Mouse (Mus musculus): ENCODE measurements around the gene Hmcn2. TPM values are rescaled to one million over a fixed set of nuclear protein-coding genes. Genes with fewer than 3 reads are reported as not detected.

The Hmcn2 gene
- polyA plus RNA-seq, 1 experiment: not detected

DNA sequence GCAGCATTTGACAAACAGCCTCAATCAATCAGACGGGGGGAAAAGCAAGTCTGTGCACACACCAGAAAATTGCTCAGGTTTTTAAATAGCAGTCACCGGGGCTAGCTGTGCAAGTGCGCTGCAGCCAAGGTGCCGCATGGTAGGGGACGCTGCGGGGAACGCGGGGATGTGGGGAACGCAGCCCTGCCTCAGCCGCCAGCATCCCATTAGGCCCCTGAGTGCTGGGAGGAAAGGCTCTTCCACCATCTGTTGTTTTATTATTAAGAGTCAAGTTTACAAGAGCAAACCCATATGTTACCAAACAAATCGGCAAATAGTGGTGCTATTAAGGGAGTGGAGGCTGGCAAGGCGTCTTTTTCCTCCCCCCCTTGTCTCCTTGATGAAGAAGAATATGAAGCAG, 175.0 kb downstream of the Hmcn2 start:
- no peak for TF ChIP-seq CTCF (IDR thresholded peaks at IDR 0.05; ENCODE audit: insufficient read depth, low read depth, low read length)
- 48% methylated on average over 12 of the region's 12 CpGs for WGBS
- Histone ChIP-seq H3K4me3 (ENCODE audit: insufficient read depth, low read depth, low read length) (no peak overlapping the region), H3K27ac (ENCODE audit: insufficient read depth, low read depth, low read length) (no peak overlapping the region), H3K4me1 (ENCODE audit: control insufficient read depth, insufficient read depth, low read length) (peaks cover 2% of the 10 kb centered on the region; the same call in 1 of the 2 replicates)

DNA sequence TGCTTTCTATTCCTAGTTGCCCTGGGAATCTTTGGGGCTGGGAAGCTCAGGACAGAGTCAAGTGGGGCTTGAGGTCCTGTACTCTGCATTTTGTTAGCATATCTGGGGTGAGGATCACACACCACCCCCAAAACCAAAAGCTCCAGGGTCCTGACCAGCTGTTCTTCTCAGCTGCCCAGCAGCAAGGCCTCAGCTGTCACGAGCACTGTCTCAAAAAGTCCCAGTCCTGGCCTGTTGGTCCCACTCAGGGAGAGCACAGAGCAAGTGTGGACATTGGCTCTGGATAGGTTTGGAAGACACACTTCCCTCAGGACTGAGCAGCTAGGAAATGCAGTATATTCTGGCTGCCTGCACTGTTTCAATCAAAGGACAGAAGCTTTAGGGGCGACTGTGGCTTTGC, 176.3 kb downstream of the Hmcn2 start:
- no peak overlapping the region for H3K27ac ChIP-seq (ENCODE audit: insufficient read depth, low read depth, low read length)
- peaks cover 6% of the 10 kb centered on the region; the same call in 1 of the 2 replicates for H3K4me1 ChIP-seq (ENCODE audit: control insufficient read depth, insufficient read depth, low read length)
- no peak overlapping the region for H3K4me3 ChIP-seq (ENCODE audit: insufficient read depth, low read depth, low read length)
- WGBS: 96% methylated on average over 2 of the region's 2 CpGs
- TF ChIP-seq POLR2A (IDR thresholded peaks at IDR 0.05; ENCODE audit: insufficient read depth, low read depth, low read length): no peak

DNA sequence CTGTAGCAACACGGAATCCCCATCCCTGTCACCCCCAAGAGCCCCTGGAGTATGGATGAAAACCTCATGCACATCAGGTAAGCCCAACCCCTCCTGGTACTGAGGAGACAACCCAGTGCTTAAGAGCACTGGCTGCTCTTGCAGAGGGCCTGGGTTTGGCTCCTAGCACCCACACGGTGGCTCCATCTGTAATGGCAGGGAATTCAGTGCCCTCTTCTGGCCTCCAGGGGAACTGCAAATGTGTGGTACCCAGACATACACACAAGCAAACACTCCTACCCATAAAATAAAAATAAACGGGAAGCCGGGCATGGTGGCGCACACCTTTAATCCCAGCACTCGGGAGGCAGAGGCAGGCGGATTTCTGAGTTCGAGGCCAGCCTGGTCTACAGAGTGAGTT, 178.1 kb downstream of the Hmcn2 start:
- Histone ChIP-seq H3K4me1 (ENCODE audit: control insufficient read depth, insufficient read depth, low read length) (peaks cover 6% of the 10 kb centered on the region; the same call in 1 of the 2 replicates), H3K27ac (ENCODE audit: insufficient read depth, low read depth, low read length) (no peak overlapping the region), H3K4me3 (ENCODE audit: insufficient read depth, low read depth, low read length) (no peak overlapping the region)
- no peak for TF ChIP-seq CTCF (IDR thresholded peaks at IDR 0.05; ENCODE audit: insufficient read depth, low read depth, low read length)
- WGBS: 95% methylated on average over 8 of the region's 8 CpGs

DNA sequence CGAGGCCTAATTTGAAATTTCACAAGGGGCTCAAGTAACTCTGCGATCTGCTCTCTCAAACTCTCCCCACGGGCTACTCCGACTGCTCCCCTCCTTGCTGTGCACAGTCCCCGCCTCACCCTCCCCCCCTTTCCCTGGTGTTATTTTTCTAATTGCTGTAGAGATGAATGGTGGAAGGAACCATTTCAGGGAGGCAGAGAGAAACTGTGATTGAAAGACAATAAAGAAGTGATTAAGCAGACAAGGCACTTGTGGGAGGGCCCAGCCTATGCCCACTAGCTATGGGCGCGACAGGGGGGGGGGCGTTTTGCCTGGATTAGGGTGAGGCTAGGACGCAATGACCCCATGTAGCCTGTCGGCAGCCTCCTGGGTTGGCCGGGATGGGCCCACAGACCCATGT, 179.0 kb downstream of the Hmcn2 start:
- 60% methylated on average over 11 of the region's 11 CpGs for WGBS
- no peak for TF ChIP-seq CTCF (IDR thresholded peaks at IDR 0.05; ENCODE audit: insufficient read depth, low read depth, low read length)
- TF ChIP-seq POLR2A (IDR thresholded peaks at IDR 0.05; ENCODE audit: insufficient read depth, low read depth, low read length): no peak
- Histone ChIP-seq H3K4me3 (ENCODE audit: insufficient read depth, low read depth, low read length) (no peak overlapping the region), H3K4me1 (ENCODE audit: control insufficient read depth, insufficient read depth, low read length) (peaks cover 12% of the 10 kb centered on the region; the same call in 1 of the 2 replicates), H3K27ac (ENCODE audit: insufficient read depth, low read depth, low read length) (no peak overlapping the region)

DNA sequence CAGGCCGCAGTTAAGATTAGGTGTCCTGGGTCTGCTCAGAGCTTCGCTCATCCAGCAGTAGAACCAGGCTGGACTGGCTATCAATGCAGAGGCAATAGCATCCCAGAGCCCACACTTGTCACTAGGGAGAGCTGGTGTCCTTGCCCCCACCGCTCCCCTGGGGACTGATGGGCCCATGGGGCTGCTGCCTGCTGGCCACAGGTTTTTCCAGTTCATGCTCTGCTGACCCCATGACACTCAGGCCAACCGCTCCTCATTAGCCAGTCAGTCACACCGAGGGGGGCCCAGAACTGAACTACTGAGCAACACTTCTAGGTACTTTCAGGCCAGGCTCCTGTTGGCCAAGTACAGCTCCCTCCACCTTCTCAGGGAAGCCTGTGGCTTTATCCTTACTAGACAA, 180.1 kb downstream of the Hmcn2 start:
- TF ChIP-seq POLR2A (IDR thresholded peaks at IDR 0.05; ENCODE audit: insufficient read depth, low read depth, low read length): no peak
- TF ChIP-seq CTCF (IDR thresholded peaks at IDR 0.05; ENCODE audit: insufficient read depth, low read depth, low read length): no peak
- peaks cover 10% of the 10 kb centered on the region; the same call in 1 of the 2 replicates for H3K4me1 ChIP-seq (ENCODE audit: control insufficient read depth, insufficient read depth, low read length)
- WGBS: 79% methylated on average over 5 of the region's 5 CpGs

DNA sequence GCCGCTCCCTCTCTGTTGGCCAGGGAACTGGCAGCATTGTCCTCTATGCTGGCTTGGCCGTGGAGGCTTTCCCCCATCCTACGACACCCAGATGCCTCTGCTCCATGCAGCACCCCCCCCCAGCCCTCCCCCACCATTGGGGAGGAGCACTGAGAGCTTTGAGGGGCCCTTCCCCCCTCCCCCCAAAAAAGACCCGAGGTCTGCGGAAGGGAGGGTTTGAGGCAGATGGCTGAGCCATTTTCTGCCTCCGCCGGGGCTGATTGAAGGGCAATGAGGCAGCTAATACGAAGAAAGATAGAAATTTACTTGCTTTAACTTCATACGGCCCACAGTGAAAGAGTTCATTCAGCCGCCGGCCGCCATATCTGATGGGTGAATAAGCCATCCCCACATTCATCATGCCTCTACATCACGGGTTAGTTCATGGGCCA, 180.8 kb downstream of the Hmcn2 start:
- 37% methylated on average over 13 of the region's 13 CpGs for WGBS
- peaks cover 10% of the 10 kb centered on the region; the same call in 1 of the 2 replicates for H3K4me1 ChIP-seq (ENCODE audit: control insufficient read depth, insufficient read depth, low read length)
- H3K27ac ChIP-seq (ENCODE audit: insufficient read depth, low read depth, low read length): no peak overlapping the region
- H3K4me3 ChIP-seq (ENCODE audit: insufficient read depth, low read depth, low read length): no peak overlapping the region
- TF ChIP-seq CTCF (IDR thresholded peaks at IDR 0.05; ENCODE audit: insufficient read depth, low read depth, low read length) (no peak), POLR2A (IDR thresholded peaks at IDR 0.05; ENCODE audit: insufficient read depth, low read depth, low read length) (no peak)

More for the DNA sequence above, 180.1 kb downstream of the Hmcn2 start:
- H3K4me3 ChIP-seq (ENCODE audit: insufficient read depth, low read depth, low read length): no peak overlapping the region
- H3K27ac ChIP-seq (ENCODE audit: insufficient read depth, low read depth, low read length): no peak overlapping the region

DNA sequence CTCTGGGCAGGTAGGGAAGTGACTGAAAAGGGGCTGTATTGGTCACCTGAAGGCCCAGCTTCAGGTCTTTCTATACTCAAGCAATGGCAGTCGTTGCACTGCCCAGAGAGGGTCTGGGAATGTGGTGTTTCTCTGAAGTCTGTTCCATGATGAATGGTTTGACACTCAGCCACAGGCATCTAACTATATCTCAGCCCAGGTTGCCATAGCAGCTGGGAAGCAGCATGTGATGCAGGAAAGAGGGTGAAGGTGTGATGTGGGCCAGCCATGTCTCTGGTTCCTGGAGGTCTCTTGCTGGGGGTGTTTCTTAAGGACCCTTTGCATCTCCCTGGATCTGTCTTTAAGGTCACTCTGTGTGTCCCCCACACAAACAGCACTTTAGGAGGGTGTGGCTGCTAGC, 181.9 kb downstream of the Hmcn2 start:
- 48% methylated on average over 1 of the region's 1 CpGs for WGBS
- TF ChIP-seq CTCF (IDR thresholded peaks at IDR 0.05; ENCODE audit: insufficient read depth, low read depth, low read length) (no peak), POLR2A (IDR thresholded peaks at IDR 0.05; ENCODE audit: insufficient read depth, low read depth, low read length) (no peak)
- Histone ChIP-seq H3K4me3 (ENCODE audit: insufficient read depth, low read depth, low read length) (no peak overlapping the region), H3K27ac (ENCODE audit: insufficient read depth, low read depth, low read length) (no peak overlapping the region), H3K4me1 (ENCODE audit: control insufficient read depth, insufficient read depth, low read length) (peaks cover 10% of the 10 kb centered on the region; the same call in 1 of the 2 replicates)

DNA sequence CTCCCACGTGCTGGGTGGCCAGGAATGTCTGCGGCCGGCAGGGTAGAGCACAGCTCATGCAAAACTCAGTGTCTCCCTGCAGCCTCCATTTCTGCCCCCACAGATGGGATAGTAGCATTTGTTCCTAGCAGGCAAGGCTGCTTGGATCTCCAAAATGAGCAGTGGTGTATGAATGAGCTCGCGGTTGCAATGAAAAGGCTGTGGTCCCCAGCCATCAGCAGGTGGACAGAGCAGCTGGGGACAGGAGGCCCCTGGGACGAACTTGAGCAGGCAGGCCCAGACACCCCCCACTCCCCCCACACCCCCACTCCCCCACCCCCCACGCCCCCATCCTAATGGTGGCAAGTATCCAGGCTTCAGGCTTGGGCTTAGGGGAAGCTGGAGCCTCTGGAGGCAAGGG, 182.9 kb downstream of the Hmcn2 start:
- 72% methylated on average over 7 of the region's 7 CpGs for WGBS
- H3K27ac ChIP-seq (ENCODE audit: insufficient read depth, low read depth, low read length): no peak overlapping the region
- H3K4me3 ChIP-seq (ENCODE audit: insufficient read depth, low read depth, low read length): no peak overlapping the region
- peaks cover 10% of the 10 kb centered on the region; the same call in 1 of the 2 replicates for H3K4me1 ChIP-seq (ENCODE audit: control insufficient read depth, insufficient read depth, low read length)
- TF ChIP-seq POLR2A (IDR thresholded peaks at IDR 0.05; ENCODE audit: insufficient read depth, low read depth, low read length): no peak
- no peak for TF ChIP-seq CTCF (IDR thresholded peaks at IDR 0.05; ENCODE audit: insufficient read depth, low read depth, low read length)

DNA sequence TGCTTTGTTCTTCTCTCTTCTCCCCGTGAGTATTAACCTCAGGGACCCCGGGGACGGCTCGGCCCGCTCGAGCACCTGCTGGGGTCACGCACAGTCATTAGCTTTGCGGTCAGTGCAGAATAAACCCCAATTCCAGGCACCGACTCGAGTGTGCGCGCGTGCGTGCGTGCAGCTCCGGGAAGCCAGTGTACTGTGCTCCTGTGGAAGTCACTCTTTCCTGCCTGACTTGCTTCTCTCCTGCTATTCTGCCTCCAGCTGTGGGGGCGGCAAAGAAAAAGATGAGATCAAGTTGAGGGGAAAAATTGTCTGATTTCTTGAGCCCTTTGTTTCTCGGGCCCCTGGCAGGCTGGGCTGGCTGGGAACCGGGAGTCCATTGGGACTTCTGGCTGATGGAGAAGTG, 183.4 kb downstream of the Hmcn2 start:
- 56% methylated on average over 19 of the region's 19 CpGs for WGBS
- H3K4me1 ChIP-seq (ENCODE audit: control insufficient read depth, insufficient read depth, low read length): peaks cover 10% of the 10 kb centered on the region; the same call in 1 of the 2 replicates
- TF ChIP-seq CTCF (IDR thresholded peaks at IDR 0.05; ENCODE audit: insufficient read depth, low read depth, low read length): no peak
- TF ChIP-seq POLR2A (IDR thresholded peaks at IDR 0.05; ENCODE audit: insufficient read depth, low read depth, low read length): no peak
- no peak overlapping the region for H3K4me3 ChIP-seq (ENCODE audit: insufficient read depth, low read depth, low read length)
- H3K27ac ChIP-seq (ENCODE audit: insufficient read depth, low read depth, low read length): no peak overlapping the region
